Mouse (Mus musculus) kidney, adult 2 months (tissue): ENCODE results near the gene Snf8.

Source experiments
- CTCF ChIP-seq: fragments of 200-500 bp; conservative IDR thresholded peaks from 2 replicates; pipeline ENCODE4 v1.5.1; 2011; ENCODE audit warnings: low read depth, mild to moderate bottlenecking, control low read depth, low read length, moderate library complexity, mixed read lengths; ENCODE audit not compliant: insufficient read depth, insufficient read length
- POLR2A ChIP-seq: fragments of 200-500 bp; IDR thresholded peaks from one replicate; pipeline ENCODE4 v1.6.1; 2011; ENCODE audit warnings: low read depth, low read length, control low read depth

GRCm38 (mm10) chr11:95989864-95990263 lies 44.8 kb upstream of the Snf8 start:
- TF ChIP-seq CTCF, result no peak
- no peak for TF ChIP-seq POLR2A
